Mouse (Mus musculus): Measurements from ENCODE around the gene Ears2. TPM values are rescaled to one million over a fixed set of nuclear protein-coding genes. Genes with fewer than 3 reads are reported as not detected.

Gene Ears2
- total RNA-seq, 1 experiment = 20.5 TPM

GRCm38 (mm10) chr7:122048191-122048590 lies 18.9 kb downstream of the Ears2 start:
- H3K36me3 ChIP-seq (ENCODE audit: control insufficient read depth, insufficient read depth, low read length, poor library complexity, severe bottlenecking) = peaks cover 21% of the 10 kb centered on the region
- TF ChIP-seq MAFK (IDR thresholded peaks at IDR 0.05; ENCODE audit: insufficient read depth, low read depth, low read length) = no peak
- H3K27ac ChIP-seq (ENCODE audit: insufficient read depth, low read depth, low read length, poor library complexity, severe bottlenecking) = no peak overlapping the region
- no peaks in the 10 kb centered on the region for H3K9me3 ChIP-seq (ENCODE audit: control insufficient read depth, insufficient read depth, low read depth, low read length)
- no peak overlapping the region for H3K9ac ChIP-seq (ENCODE audit: insufficient read depth, low read depth, low read length, poor library complexity, severe bottlenecking)
- in situ Hi-C loops (cut with MboI; ENCODE audit: low sequenced_read_pairs in 2 of 2, unreplicated experiment in 2 of 2) = no loop called here
- H3K4me3 ChIP-seq (ENCODE audit: insufficient read depth in 1 of 2, low read depth in 1 of 2, low read length in 2 of 2, poor library complexity in 1 of 2, severe bottlenecking in 1 of 2) = no peak overlapping the region
- no peak for DNase-seq (ENCODE audit: low read depth, low spot score)
- no peaks in the 10 kb centered on the region for H3K4me1 ChIP-seq (ENCODE audit: control insufficient read depth in 2 of 2, insufficient read depth in 2 of 2, low read length in 2 of 2, poor library complexity in 1 of 2)

DNA sequence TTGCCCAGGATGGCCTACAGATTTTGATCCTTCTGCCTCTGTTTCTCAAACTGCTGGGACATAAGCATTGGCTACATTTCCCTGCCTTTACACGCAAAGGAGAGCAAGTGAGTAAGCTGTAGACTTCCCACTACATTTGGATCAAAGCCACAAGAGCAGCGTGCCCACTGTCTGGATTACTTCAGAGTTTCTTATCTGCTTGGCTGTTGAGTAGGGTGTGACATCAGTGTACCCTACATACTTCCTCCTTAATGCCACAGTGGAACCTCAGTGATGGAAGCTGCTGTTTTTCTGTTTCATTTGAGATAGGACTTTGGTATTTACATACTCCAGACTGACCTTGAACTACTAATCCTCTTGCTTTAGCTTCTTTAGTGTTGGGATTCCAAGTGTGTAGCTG lies 20.2 kb downstream of the Ears2 start:
- no peaks in the 10 kb centered on the region for H3K4me1 ChIP-seq (ENCODE audit: control insufficient read depth in 2 of 2, insufficient read depth in 2 of 2, low read length in 2 of 2, poor library complexity in 1 of 2)
- H3K36me3 ChIP-seq (ENCODE audit: control insufficient read depth, insufficient read depth, low read length, poor library complexity, severe bottlenecking) = peaks cover 21% of the 10 kb centered on the region
- no peaks in the 10 kb centered on the region for H3K9me3 ChIP-seq (ENCODE audit: control insufficient read depth, insufficient read depth, low read depth, low read length)
- TF ChIP-seq HCFC1 (IDR thresholded peaks at IDR 0.05; ENCODE audit: borderline replicate concordance, insufficient read depth, low read length) = no peak
- TF ChIP-seq MAFK (IDR thresholded peaks at IDR 0.05; ENCODE audit: insufficient read depth, low read depth, low read length) = no peak
- TF ChIP-seq CHD2 (IDR thresholded peaks at IDR 0.05; ENCODE audit: low read depth, low read length) = no peak
- no peak for TF ChIP-seq ZC3H11A (IDR thresholded peaks at IDR 0.05; ENCODE audit: borderline replicate concordance, low read depth, low read length)
- no peak for TF ChIP-seq ZNF384 (IDR thresholded peaks at IDR 0.05; ENCODE audit: low read depth, low read length)
- no peak for DNase-seq (ENCODE audit: low read depth, low spot score)
- H3K27ac ChIP-seq (ENCODE audit: insufficient read depth, low read depth, low read length, poor library complexity, severe bottlenecking) = no peak overlapping the region
- H3K4me3 ChIP-seq (ENCODE audit: insufficient read depth in 1 of 2, low read depth in 1 of 2, low read length in 2 of 2, poor library complexity in 1 of 2, severe bottlenecking in 1 of 2) = no peak overlapping the region
- H3K9ac ChIP-seq (ENCODE audit: insufficient read depth, low read depth, low read length, poor library complexity, severe bottlenecking) = no peak overlapping the region
- in situ Hi-C loops (cut with MboI; ENCODE audit: low sequenced_read_pairs in 2 of 2, unreplicated experiment in 2 of 2) = no loop called here

DNA sequence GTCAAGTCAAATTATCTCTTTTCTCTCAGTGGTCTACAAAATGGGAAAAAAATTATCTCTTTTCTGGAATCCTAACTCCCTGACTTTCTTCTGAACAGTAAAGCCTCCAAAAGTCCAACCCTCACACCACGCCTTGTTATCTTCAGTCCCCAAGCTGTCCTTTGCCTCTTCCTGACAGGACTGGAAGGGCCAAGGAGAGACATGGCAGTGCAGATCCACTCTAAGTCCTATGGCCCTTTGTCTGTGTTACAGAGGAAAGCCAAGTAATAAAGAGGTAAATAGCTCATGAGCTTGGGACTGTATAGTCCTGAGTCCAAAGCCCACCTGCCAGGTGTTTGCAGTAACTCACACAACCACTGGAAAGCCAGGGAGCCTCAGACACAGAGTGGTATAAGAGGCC lies 21.4 kb downstream of the Ears2 start:
- DNase-seq (ENCODE audit: low read depth, low spot score) = no peak

DNA sequence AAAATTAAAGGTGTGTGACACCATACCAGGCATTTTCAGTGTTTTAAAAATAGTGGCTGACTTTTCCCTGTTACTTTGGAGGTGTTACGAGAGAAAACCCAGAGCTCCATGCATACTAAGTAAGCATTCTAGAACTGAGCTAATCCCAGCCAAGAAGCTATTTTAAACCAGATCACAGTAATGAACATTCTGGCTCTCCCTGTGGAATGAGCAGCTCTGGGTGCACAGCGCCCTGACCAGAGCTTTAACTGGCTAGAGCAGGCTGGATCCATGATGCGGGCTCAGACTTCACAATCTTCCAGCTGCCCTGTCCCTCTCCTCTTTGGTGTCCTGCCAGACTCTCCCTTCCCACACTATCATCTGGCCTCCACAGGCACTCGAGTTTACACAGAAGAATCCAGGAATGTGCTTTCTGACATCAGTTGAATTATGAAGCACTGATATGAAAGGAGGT lies 21.9 kb downstream of the Ears2 start:
- in situ Hi-C loops (cut with MboI; ENCODE audit: low sequenced_read_pairs in 2 of 2, unreplicated experiment in 2 of 2) = no loop called here
- no peaks in the 10 kb centered on the region for H3K4me1 ChIP-seq (ENCODE audit: control insufficient read depth in 2 of 2, insufficient read depth in 2 of 2, low read length in 2 of 2, poor library complexity in 1 of 2)
- no peak for DNase-seq (ENCODE audit: low read depth, low spot score)
- peaks cover 19% of the 10 kb centered on the region for H3K36me3 ChIP-seq (ENCODE audit: control insufficient read depth, insufficient read depth, low read length, poor library complexity, severe bottlenecking)
- H3K9me3 ChIP-seq (ENCODE audit: control insufficient read depth, insufficient read depth, low read depth, low read length) = no peaks in the 10 kb centered on the region
- no peak overlapping the region for H3K9ac ChIP-seq (ENCODE audit: insufficient read depth, low read depth, low read length, poor library complexity, severe bottlenecking)
- no peak overlapping the region for H3K27ac ChIP-seq (ENCODE audit: insufficient read depth, low read depth, low read length, poor library complexity, severe bottlenecking)
- H3K4me3 ChIP-seq (ENCODE audit: insufficient read depth in 1 of 2, low read depth in 1 of 2, low read length in 2 of 2, poor library complexity in 1 of 2, severe bottlenecking in 1 of 2) = no peak overlapping the region
- TF ChIP-seq ZC3H11A (IDR thresholded peaks at IDR 0.05; ENCODE audit: borderline replicate concordance, low read depth, low read length) (no peak), ZNF384 (IDR thresholded peaks at IDR 0.05; ENCODE audit: low read depth, low read length) (no peak), MAFK (IDR thresholded peaks at IDR 0.05; ENCODE audit: insufficient read depth, low read depth, low read length) (no peak), HCFC1 (IDR thresholded peaks at IDR 0.05; ENCODE audit: borderline replicate concordance, insufficient read depth, low read length) (no peak), CHD2 (IDR thresholded peaks at IDR 0.05; ENCODE audit: low read depth, low read length) (no peak)

More for the DNA sequence above, 21.4 kb downstream of the Ears2 start:
- Histone ChIP-seq H3K36me3 (ENCODE audit: control insufficient read depth, insufficient read depth, low read length, poor library complexity, severe bottlenecking) (peaks cover 18% of the 10 kb centered on the region), H3K27ac (ENCODE audit: insufficient read depth, low read depth, low read length, poor library complexity, severe bottlenecking) (no peak overlapping the region), H3K9ac (ENCODE audit: insufficient read depth, low read depth, low read length, poor library complexity, severe bottlenecking) (no peak overlapping the region), H3K4me3 (ENCODE audit: insufficient read depth in 1 of 2, low read depth in 1 of 2, low read length in 2 of 2, poor library complexity in 1 of 2, severe bottlenecking in 1 of 2) (no peak overlapping the region), H3K4me1 (ENCODE audit: control insufficient read depth in 2 of 2, insufficient read depth in 2 of 2, low read length in 2 of 2, poor library complexity in 1 of 2) (no peaks in the 10 kb centered on the region), H3K9me3 (ENCODE audit: control insufficient read depth, insufficient read depth, low read depth, low read length) (no peaks in the 10 kb centered on the region)
- in situ Hi-C loops (cut with MboI; ENCODE audit: low sequenced_read_pairs in 2 of 2, unreplicated experiment in 2 of 2) = no loop called here
- TF ChIP-seq MAFK (IDR thresholded peaks at IDR 0.05; ENCODE audit: insufficient read depth, low read depth, low read length) = no peak

DNA sequence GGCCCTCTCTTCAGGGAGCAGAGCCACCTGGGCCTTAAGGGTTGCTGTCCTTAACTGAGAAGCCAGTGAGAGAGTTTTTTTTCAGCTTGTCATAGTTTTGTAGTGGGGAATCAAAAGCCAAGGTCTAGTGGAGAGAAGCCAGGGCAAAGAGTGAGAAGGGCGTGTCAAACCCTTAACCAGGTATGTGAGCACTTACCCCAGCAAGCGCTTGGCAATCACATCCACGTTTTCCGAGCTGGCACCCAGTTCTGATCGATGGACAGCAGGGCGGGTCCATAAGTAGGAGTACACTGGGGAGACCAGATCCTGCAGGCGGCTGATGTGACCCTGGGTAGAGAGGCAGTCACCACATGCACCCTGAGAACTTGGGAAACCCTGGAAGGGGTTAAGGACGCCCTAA lies 23.0 kb downstream of the Ears2 start:
- H3K9ac ChIP-seq (ENCODE audit: insufficient read depth, low read depth, low read length, poor library complexity, severe bottlenecking) = no peak overlapping the region
- TF ChIP-seq ZNF384 (IDR thresholded peaks at IDR 0.05; ENCODE audit: low read depth, low read length) (no peak), HCFC1 (IDR thresholded peaks at IDR 0.05; ENCODE audit: borderline replicate concordance, insufficient read depth, low read length) (no peak), ZC3H11A (IDR thresholded peaks at IDR 0.05; ENCODE audit: borderline replicate concordance, low read depth, low read length) (no peak), MAFK (IDR thresholded peaks at IDR 0.05; ENCODE audit: insufficient read depth, low read depth, low read length) (no peak), CHD2 (IDR thresholded peaks at IDR 0.05; ENCODE audit: low read depth, low read length) (no peak)
- DNase-seq (ENCODE audit: low read depth, low spot score) = no peak
- H3K9me3 ChIP-seq (ENCODE audit: control insufficient read depth, insufficient read depth, low read depth, low read length) = no peaks in the 10 kb centered on the region
- peaks cover 28% of the 10 kb centered on the region for H3K36me3 ChIP-seq (ENCODE audit: control insufficient read depth, insufficient read depth, low read length, poor library complexity, severe bottlenecking)
- no peak overlapping the region for H3K27ac ChIP-seq (ENCODE audit: insufficient read depth, low read depth, low read length, poor library complexity, severe bottlenecking)
- no peak overlapping the region for H3K4me3 ChIP-seq (ENCODE audit: insufficient read depth in 1 of 2, low read depth in 1 of 2, low read length in 2 of 2, poor library complexity in 1 of 2, severe bottlenecking in 1 of 2)
- in situ Hi-C loops (cut with MboI; ENCODE audit: low sequenced_read_pairs in 2 of 2, unreplicated experiment in 2 of 2) = no loop called here
- no peaks in the 10 kb centered on the region for H3K4me1 ChIP-seq (ENCODE audit: control insufficient read depth in 2 of 2, insufficient read depth in 2 of 2, low read length in 2 of 2, poor library complexity in 1 of 2)
